Mouse (Mus musculus) neural tube, embryonic 11.5 days (tissue): ENCODE data around the gene Slc2a6. TPM values are rescaled to one million over a fixed set of nuclear protein-coding genes. Genes with fewer than 3 reads are reported as not detected.

Experiments
- ATAC-seq: fragments of 200-750 bp; cut with Nextera tagmentation; 2 replicates; pipeline ENCODE4 v1.8.0; 2017; ENCODE audit warnings: moderate number of reproducible peaks, mild to moderate bottlenecking, moderate TSS enrichment, moderate library complexity; ENCODE audit not compliant: insufficient read depth, low FRiP score, low TSS enrichment
- DNase-seq: peaks from one replicate; pipeline ENCODE4 v3.0.0-alpha.2; 2015; ENCODE audit warnings: low spot score
- H3K27ac ChIP-seq: fragments of 300-500 bp; sonication (generic); 2 replicates; pipeline ENCODE4 v1.5.1; 2014; ENCODE audit warnings: low read depth, mild to moderate bottlenecking, low read length
- H3K27me3 ChIP-seq: fragments of 300-500 bp; sonication (generic); 2 replicates; pipeline ENCODE4 v1.6.1; 2014; ENCODE audit warnings: mild to moderate bottlenecking, low read length, mixed read lengths; ENCODE audit not compliant: control insufficient read depth, insufficient read depth
- H3K36me3 ChIP-seq: fragments of 300-500 bp; sonication (generic); 2 replicates; pipeline ENCODE4 v1.6.1; 2014; ENCODE audit warnings: mild to moderate bottlenecking, low read length, moderate library complexity, mixed read lengths; ENCODE audit not compliant: control insufficient read depth, insufficient read depth
- H3K4me1 ChIP-seq: fragments of 300-500 bp; sonication (generic); 2 replicates; pipeline ENCODE4 v1.6.1; 2014; ENCODE audit warnings: low read length, mixed read lengths; ENCODE audit not compliant: control insufficient read depth, insufficient read depth
- H3K4me2 ChIP-seq: fragments of 300-500 bp; sonication (generic); 2 replicates; pipeline ENCODE4 v1.6.1; 2014; ENCODE audit warnings: low read depth, mild to moderate bottlenecking, moderate library complexity
- H3K4me3 ChIP-seq: fragments of 300-500 bp; sonication (generic); 2 replicates; pipeline ENCODE4 v1.5.1; 2014; ENCODE audit warnings: low read depth, low read length
- H3K9ac ChIP-seq: fragments of 300-500 bp; sonication (generic); 2 replicates; pipeline ENCODE4 v1.6.1; 2014; ENCODE audit warnings: mild to moderate bottlenecking, low read length
- H3K9me3 ChIP-seq: fragments of 300-500 bp; sonication (generic); 2 replicates; pipeline ENCODE4 v1.6.1; 2016; ENCODE audit warnings: low read length; ENCODE audit not compliant: control insufficient read depth
- WGBS: fragments of 180-500 bp; shearing (Covaris S2); extraction: QIAGEN DNeasy Blood & Tissue Kit; methylation state at CpG from one replicate; pipeline ENCODE4 v1.1.7; 2014; 5-methylcytosine and 5-hydroxymethylcytosine counted together
- polyA plus RNA-seq: library from polyadenylated mRNA; unstranded; fragments of >200 nt; fragmentation: Nextera tagmentation; extraction: Ambion mirVana; gene quantifications from 2 replicates; pipeline ENCODE4 v1.2.1, GENCODE M21; 2014

Gene Slc2a6
- polyA plus RNA-seq, 1 experiment from 2014 or later = 4.1 TPM

DNA sequence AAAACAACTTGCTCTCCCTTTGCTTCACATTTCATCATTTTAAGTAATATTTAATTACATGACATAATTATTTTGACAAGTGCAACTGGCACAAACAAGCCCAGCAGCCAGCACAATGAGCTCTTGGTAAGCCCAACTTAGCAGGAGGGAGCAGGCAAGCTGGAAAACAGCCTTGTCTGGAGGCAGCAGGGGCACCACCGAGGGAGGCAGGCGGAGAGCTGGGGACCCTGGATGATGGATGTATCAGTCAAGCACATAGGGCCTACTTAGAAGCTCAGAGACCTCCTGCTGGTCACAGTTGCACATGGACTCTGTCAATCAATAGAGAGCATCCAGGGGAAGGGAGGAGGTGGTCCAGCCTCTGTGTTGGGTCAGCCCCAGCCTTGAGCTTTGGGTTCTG, 40.2 kb upstream of the Slc2a6 start:
- Histone ChIP-seq H3K9me3 (no peaks in the 10 kb centered on the region), H3K9ac (no peak overlapping the region), H3K4me1 (peaks cover 7% of the 10 kb centered on the region; the same call in 1 of the 2 replicates), H3K4me3 (no peak overlapping the region), H3K4me2 (no peak overlapping the region), H3K27me3 (no peaks in the 10 kb centered on the region), H3K27ac (no peak overlapping the region), H3K36me3 (no peaks in the 10 kb centered on the region)
- no peak for ATAC-seq
- WGBS = 37% methylated on average over 2 of the region's 2 CpGs
- no peak for DNase-seq

DNA sequence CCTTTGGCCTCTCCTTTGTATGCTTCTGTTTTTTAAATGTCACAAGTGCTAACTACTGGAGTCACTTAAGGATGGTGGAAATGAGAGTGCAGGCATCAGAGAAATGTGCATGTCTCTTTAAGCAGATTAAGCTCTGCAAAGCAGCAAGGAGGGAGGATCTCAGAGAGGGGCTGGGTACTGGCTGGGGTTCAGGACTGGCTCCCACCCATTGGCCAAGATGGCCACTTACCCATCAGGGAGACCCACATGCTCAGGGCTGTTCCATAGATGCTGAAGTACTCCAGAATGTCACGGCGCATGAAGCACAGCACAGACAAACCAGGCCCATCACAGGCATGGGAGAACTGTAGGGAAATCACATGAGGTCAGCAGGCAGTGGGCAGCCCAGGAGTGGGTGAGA, 39.3 kb upstream of the Slc2a6 start:
- DNase-seq (no peak), ATAC-seq (no peak)
- Histone ChIP-seq H3K27me3 (no peaks in the 10 kb centered on the region), H3K4me3 (no peak overlapping the region), H3K9ac (no peak overlapping the region), H3K9me3 (no peaks in the 10 kb centered on the region), H3K36me3 (no peaks in the 10 kb centered on the region), H3K27ac (no peak overlapping the region), H3K4me2 (no peak overlapping the region), H3K4me1 (peaks cover 4% of the 10 kb centered on the region; the same call in 1 of the 2 replicates)
- WGBS = 81% methylated on average over 2 of the region's 2 CpGs

DNA sequence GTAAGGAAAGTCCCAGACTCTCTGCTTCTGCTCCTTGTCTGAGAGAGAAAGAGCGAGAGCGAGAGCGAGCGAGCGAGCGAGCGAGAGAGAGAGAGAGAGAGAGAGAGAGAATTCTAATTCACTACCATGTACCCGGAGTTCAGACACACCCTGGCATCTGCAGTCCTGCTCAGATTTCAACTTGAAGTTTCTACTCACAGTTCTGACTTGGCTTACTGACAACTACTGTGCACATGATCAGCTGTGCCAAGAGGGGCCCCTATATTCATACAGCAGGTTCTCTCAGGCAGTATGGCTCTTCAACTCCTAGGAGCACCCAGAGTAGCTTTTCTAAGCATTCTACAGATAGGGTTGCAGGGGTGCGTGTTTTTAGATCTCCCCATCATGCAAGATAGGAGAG, 31.4 kb upstream of the Slc2a6 start:
- no peak overlapping the region for H3K4me2 ChIP-seq
- H3K36me3 ChIP-seq = no peaks in the 10 kb centered on the region
- H3K4me3 ChIP-seq = no peak overlapping the region
- H3K9me3 ChIP-seq = no peaks in the 10 kb centered on the region
- H3K27me3 ChIP-seq = no peaks in the 10 kb centered on the region
- no peak overlapping the region for H3K27ac ChIP-seq
- DNase-seq (no peak), ATAC-seq (no peak)
- 82% methylated on average over 9 of the region's 9 CpGs for WGBS
- no peaks in the 10 kb centered on the region for H3K4me1 ChIP-seq
- no peak overlapping the region for H3K9ac ChIP-seq

DNA sequence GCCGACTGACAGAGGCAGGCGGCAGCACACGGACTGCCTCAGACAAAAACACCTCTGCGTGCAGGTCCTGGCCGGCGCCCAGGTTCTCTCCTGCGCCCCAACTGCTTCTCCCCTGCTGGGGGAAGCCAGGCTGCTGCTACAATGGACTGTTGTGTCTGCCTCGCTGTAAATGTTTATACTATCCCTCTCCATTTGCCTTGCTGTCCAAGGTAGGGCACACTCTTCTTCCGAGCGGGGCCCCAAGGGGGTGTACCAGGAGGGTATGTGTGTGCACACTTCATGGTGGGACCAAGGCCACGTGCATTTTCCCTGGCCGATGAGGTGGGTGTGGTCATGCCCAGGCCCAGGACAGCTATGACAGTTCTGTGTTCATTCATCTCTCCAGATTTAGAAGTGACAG, 31.0 kb upstream of the Slc2a6 start:
- ATAC-seq = no peak
- Histone ChIP-seq H3K9me3 (no peaks in the 10 kb centered on the region), H3K4me3 (no peak overlapping the region), H3K27ac (no peak overlapping the region), H3K4me1 (no peaks in the 10 kb centered on the region), H3K4me2 (no peak overlapping the region), H3K36me3 (no peaks in the 10 kb centered on the region), H3K27me3 (no peaks in the 10 kb centered on the region), H3K9ac (no peak overlapping the region; the same call in 1 of the 2 replicates)
- 16% methylated on average over 12 of the region's 12 CpGs for WGBS
- no peak for DNase-seq

DNA sequence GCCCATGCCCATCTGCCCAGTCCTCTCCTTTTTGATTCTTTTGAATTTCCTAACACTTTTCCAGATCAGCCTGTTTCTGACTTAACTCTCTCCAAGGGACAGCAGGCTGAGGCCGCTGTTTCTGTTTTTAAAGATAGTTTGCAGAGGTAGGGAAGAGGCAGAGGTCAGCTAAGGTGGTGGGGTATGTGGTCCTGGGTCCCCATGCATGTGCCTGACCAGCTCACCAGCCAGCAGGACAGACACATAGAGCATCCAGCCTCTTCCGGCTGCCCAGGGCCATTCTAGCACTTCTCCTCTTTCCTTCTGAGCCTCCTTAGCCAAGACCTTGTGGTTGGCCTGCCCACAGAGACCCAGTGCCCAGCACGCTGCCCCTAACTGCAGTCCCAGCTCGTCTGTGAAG, 30.5 kb upstream of the Slc2a6 start:
- H3K4me2 ChIP-seq = no peak overlapping the region
- H3K9me3 ChIP-seq = no peaks in the 10 kb centered on the region
- no peaks in the 10 kb centered on the region for H3K36me3 ChIP-seq
- WGBS = 22% methylated on average over 4 of the region's 4 CpGs
- no peaks in the 10 kb centered on the region for H3K27me3 ChIP-seq
- no peaks in the 10 kb centered on the region for H3K4me1 ChIP-seq
- H3K27ac ChIP-seq = no peak overlapping the region
- H3K4me3 ChIP-seq = no peak overlapping the region
- H3K9ac ChIP-seq = no peak overlapping the region; the same call in 1 of the 2 replicates
- ATAC-seq (no peak), DNase-seq (no peak)

DNA sequence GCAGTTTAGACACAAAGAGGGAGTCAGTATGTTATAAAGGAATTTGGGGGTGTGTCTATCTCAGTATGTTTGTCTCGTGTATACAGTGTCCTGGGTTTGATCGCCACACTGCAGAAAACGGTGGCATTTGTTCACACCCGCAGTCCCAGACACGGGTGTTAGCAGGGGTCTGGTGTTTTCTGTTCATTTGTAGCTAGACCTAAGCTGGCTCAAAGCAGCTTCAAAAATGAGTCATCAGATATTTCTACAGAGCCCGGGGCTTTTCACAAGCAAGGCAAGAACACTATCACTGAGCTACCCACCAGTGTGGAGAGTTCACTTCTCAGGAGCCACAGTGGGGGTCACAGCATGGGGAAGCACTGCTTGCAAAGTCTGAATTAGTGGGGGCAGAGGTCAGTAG, 21.6 kb upstream of the Slc2a6 start:
- Histone ChIP-seq H3K4me2 (no peak overlapping the region), H3K4me1 (no peaks in the 10 kb centered on the region), H3K9ac (no peak overlapping the region), H3K4me3 (no peak overlapping the region), H3K27me3 (no peaks in the 10 kb centered on the region), H3K27ac (no peak overlapping the region), H3K36me3 (no peaks in the 10 kb centered on the region), H3K9me3 (no peaks in the 10 kb centered on the region)
- ATAC-seq (no peak), DNase-seq (no peak)
- WGBS = 62% methylated on average over 6 of the region's 6 CpGs

DNA sequence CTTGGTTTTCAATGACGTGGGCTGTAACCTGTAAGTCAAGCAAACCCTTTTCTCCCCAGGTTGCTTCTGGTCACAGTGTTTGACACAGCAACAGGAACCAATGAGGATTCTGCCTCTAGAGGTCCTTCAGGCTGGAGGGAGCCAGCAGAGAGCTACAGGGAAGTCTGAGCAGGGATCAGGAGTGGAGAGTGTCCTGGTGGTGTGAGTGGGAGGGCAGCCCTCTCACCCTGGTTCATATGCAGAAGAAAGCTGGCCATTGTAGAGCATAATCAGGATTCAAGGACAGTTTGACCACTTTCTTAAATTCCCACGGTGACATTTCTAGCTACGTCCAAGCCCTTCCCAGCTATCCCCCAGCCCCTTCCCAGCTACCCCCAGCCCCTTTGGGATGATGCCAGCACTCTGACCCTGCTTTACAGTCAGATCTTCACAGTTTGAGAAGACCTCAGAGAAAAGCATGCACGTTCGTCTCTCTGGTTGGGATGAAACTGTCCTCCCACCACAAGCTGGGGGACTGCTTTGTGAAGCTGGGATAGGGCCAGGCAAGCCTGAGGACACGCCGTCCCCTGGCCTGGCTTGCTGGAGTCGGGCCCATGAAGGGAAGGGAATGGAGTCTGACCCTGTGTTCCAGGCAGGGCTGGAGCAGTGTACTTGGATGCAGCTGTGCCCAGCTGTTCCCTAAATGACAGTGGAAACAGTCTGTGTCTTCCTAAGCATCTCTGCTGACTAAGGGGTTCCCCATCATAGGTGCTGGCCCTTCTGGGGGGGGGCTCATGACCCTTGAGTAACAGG, 18.4 kb upstream of the Slc2a6 start:
- no peaks in the 10 kb centered on the region for H3K9me3 ChIP-seq
- whole genome bisulfite sequencing = 70% methylated on average over 8 of the region's 8 CpGs
- no peak overlapping the region for H3K9ac ChIP-seq
- H3K36me3 ChIP-seq = no peaks in the 10 kb centered on the region
- no peak overlapping the region for H3K27ac ChIP-seq
- no peaks in the 10 kb centered on the region for H3K27me3 ChIP-seq
- no peak overlapping the region for H3K4me2 ChIP-seq
- ATAC-seq (no peak), DNase-seq (no peak)
- H3K4me3 ChIP-seq = no peak overlapping the region
- H3K4me1 ChIP-seq = no peaks in the 10 kb centered on the region

DNA sequence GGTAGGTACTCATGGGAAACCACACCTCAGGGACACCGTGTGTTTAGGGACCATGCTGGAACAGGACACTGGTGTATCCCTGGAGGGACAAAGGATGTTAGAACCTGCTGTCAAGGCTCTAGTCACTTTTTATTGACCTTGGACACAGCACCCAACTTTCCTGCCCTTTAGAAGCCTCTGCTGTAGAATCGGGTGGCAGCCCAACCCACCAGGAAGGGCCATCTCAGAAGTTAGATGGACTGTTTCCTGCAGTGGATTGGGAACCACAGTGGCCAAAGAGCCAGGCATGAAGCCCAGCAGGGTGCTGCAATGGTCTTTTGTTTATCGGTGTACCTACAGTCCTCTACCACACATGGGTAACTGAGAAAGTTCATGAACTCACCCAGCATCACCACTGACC, 16.8 kb upstream of the Slc2a6 start:
- 72% methylated on average over 3 of the region's 3 CpGs for WGBS
- no peak for ATAC-seq

DNA sequence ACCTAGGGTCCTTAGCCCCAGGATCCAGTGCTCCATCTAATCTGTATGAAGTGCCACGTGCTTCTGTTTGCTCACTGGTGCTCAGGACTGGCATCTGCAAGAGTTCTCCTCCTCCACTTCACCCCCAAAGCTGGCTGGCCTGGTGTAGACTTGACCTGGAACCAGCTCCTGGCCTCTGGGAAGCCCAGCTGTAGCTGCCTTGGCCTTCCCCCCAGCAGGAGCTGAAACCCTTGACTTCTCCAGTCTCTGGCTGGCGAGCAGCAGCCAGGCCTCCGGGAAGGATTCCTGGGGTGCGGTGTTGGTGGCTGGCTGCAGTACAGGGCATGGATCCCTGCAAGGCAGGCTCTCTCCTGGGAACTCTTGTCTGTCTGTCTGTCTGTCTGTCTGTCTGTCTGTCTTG, 16.4 kb upstream of the Slc2a6 start:
- Histone ChIP-seq H3K9ac (no peak overlapping the region), H3K4me1 (no peaks in the 10 kb centered on the region), H3K4me2 (no peak overlapping the region), H3K27ac (no peak overlapping the region), H3K9me3 (no peaks in the 10 kb centered on the region), H3K36me3 (no peaks in the 10 kb centered on the region), H3K4me3 (no peak overlapping the region), H3K27me3 (no peaks in the 10 kb centered on the region)
- DNase-seq (no peak), ATAC-seq (no peak)
- 72% methylated on average over 4 of the region's 4 CpGs for WGBS

More for the DNA sequence above, 16.8 kb upstream of the Slc2a6 start:
- no peak overlapping the region for H3K9ac ChIP-seq
- no peaks in the 10 kb centered on the region for H3K4me1 ChIP-seq
- no peak overlapping the region for H3K4me3 ChIP-seq
- no peaks in the 10 kb centered on the region for H3K36me3 ChIP-seq
- H3K27ac ChIP-seq = no peak overlapping the region
- H3K9me3 ChIP-seq = no peaks in the 10 kb centered on the region
- no peaks in the 10 kb centered on the region for H3K27me3 ChIP-seq
- DNase-seq = no peak
- H3K4me2 ChIP-seq = no peak overlapping the region
